8 mouse cellular contexts compared by ENCODE assay signal in genomic region chr10:118103020-118103666, GRCm38 (mm10). TPM values are rescaled to one million over a fixed set of nuclear protein-coding genes. Genes with fewer than 3 reads are reported as not detected.
DNase-seq lines count a peak whose midpoint lies in the region; ATAC-seq and TF ChIP-seq lines count a peak whose summit lies in the region.

No protein-coding gene starts in this region.

- H3K27me3 ChIP-seq in cerebellum, adult 2 months (ENCODE audit: control insufficient read depth, insufficient read depth, low read length) = no peaks in the 10 kb centered on the region
- H3K27me3 ChIP-seq in lung, embryonic 14.5 days (ENCODE audit: insufficient read depth, low read length) = no peaks in the 10 kb centered on the region
- no peaks in the 10 kb centered on the region for H3K27me3 ChIP-seq in thymus, adult 2 months (ENCODE audit: control insufficient read depth, insufficient read depth, low read length)

- no peaks in the 10 kb centered on the region for H3K36me3 ChIP-seq in ES-E14 (ENCODE audit: control insufficient read depth, insufficient read depth, low read length, poor library complexity, severe bottlenecking)
- no peaks in the 10 kb centered on the region for H3K36me3 ChIP-seq in lung, embryonic 14.5 days (ENCODE audit: insufficient read depth)
- no peaks in the 10 kb centered on the region for H3K36me3 ChIP-seq in thymus, adult 2 months (ENCODE audit: control insufficient read depth, insufficient read depth, low read length)

- H3K9me3 ChIP-seq in ES-E14 (ENCODE audit: control insufficient read depth, insufficient read depth, low read depth, low read length) = no peaks in the 10 kb centered on the region; the same call in 1 of the 2 replicates
- no peaks in the 10 kb centered on the region for H3K9me3 ChIP-seq in lung, embryonic 14.5 days (ENCODE audit: low read depth, low read length)

- no peak overlapping the region for H3K27ac ChIP-seq in ES-E14 (ENCODE audit: insufficient read depth, low read depth, low read length, poor library complexity, severe bottlenecking)
- no peak overlapping the region for H3K27ac ChIP-seq in cerebellum, adult 2 months (ENCODE audit: insufficient read depth, low read length)
- peak overlapping the region; percentile 14; the same call in 1 of the 2 replicates for H3K27ac ChIP-seq in lung, embryonic 14.5 days (ENCODE audit: low read depth)
- peak overlapping the region; percentile 67 for H3K27ac ChIP-seq in thymus, adult 2 months (ENCODE audit: control insufficient read depth, insufficient read depth, low read length)

- peak; percentile 71 for DNase-seq in ES-E14 (ENCODE audit: low read depth, low spot score)
- peak; percentile 65 for DNase-seq in cerebellum, adult 2 months
- peak; percentile 70 for DNase-seq in forelimb bud, embryonic 11.5 days (ENCODE audit: low read depth, low spot score)
- DNase-seq in heart, postnatal 4 days = peak; percentile 84
- DNase-seq in layer of hippocampus, adult 8-10 months (ENCODE audit: low spot score in 2 of 2) = peak; percentile 73 to 76
- DNase-seq in lung, embryonic 14.5 days = peak; percentile 91
- peak; percentile 90 for DNase-seq in thymus, adult 2 months

- 0 out of 2 replicates have a peak, but pooled peaks have one; percentile 14 for TF ChIP-seq POLR2A in cerebellum, adult 2 months (IDR thresholded peaks at IDR 0.05; ENCODE audit: borderline replicate concordance, insufficient read depth, low read length)
- peak; percentile 75 for TF ChIP-seq POLR2A in thymus, adult 2 months (IDR thresholded peaks at IDR 0.05; ENCODE audit: control insufficient read depth, extremely low read depth, insufficient read depth, low read length, poor library complexity)

- peak; percentile 97 for ATAC-seq in lung, embryonic 14.5 days (ENCODE audit: insufficient read depth)
- peak; percentile 88 for ATAC-seq in neutrophil, adult 5-6 weeks (ENCODE audit: extremely low read depth, insufficient number of reproducible peaks, low FRiP score, poor library complexity, severe bottlenecking)

- peak overlapping the region in 1 of 2 experiments; percentile 22; a peak in 1 of 4 replicates for H3K4me3 ChIP-seq in ES-E14 (ENCODE audit: insufficient read depth in 1 of 2, low read depth in 1 of 2, low read length in 2 of 2, poor library complexity in 1 of 2, severe bottlenecking in 1 of 2)
- peak overlapping the region; percentile 96 for H3K4me3 ChIP-seq in cerebellum, adult 2 months (replicated peaks; ENCODE audit: insufficient read depth, low read depth, low read length)
- H3K4me3 ChIP-seq in lung, embryonic 14.5 days (ENCODE audit: low read depth, low read length) = peak overlapping the region; percentile 40
- peak overlapping the region; percentile 17; the same call in 1 of the 2 replicates for H3K4me3 ChIP-seq in thymus, adult 2 months (ENCODE audit: control insufficient read depth, insufficient read depth, low read length)

- H3K9ac ChIP-seq in ES-E14 (ENCODE audit: insufficient read depth, low read depth, low read length, poor library complexity, severe bottlenecking) = no peak overlapping the region
- peak overlapping the region; percentile 24; the same call in 1 of the 2 replicates for H3K9ac ChIP-seq in lung, embryonic 14.5 days

- WGBS in cerebellum, adult 2 months = 0% methylated on average over 20 of the region's 20 CpGs
- 1% methylated on average over 20 of the region's 20 CpGs for WGBS in lung, embryonic 14.5 days
- 3% methylated on average over 20 of the region's 20 CpGs for WGBS in thymus, adult 2 months

- in situ Hi-C loops in ES-E14 (cut with MboI; ENCODE audit: low sequenced_read_pairs in 2 of 2, unreplicated experiment in 2 of 2) = no loop called here

- peak overlapping the region; percentile 65 for H3K4me2 ChIP-seq in lung, embryonic 14.5 days

- TF ChIP-seq CTCF in cerebellum, adult 2 months (IDR thresholded peaks at IDR 0.05; ENCODE audit: borderline replicate concordance, insufficient read depth, low read depth, low read length) = no peak
- peak; percentile 33 for TF ChIP-seq CTCF in lung, embryonic 14.5 days (IDR thresholded peaks at IDR 0.05; ENCODE audit: low read depth)
- TF ChIP-seq CTCF in thymus, adult 2 months (IDR thresholded peaks at IDR 0.05; ENCODE audit: borderline replicate concordance, control insufficient read depth, extremely low read depth, insufficient read depth, low read length, poor library complexity) = peak; percentile 45; the same call in 1 of the 2 replicates

- H3K4me1 ChIP-seq in ES-E14 (ENCODE audit: control insufficient read depth in 2 of 2, insufficient read depth in 2 of 2, low read length in 2 of 2, poor library complexity in 1 of 2) = no peaks in the 10 kb centered on the region; a peak in 1 of 4 replicates
- H3K4me1 ChIP-seq in cerebellum, adult 2 months (ENCODE audit: control insufficient read depth, insufficient read depth, low read length) = no peaks in the 10 kb centered on the region
- no peaks in the 10 kb centered on the region for H3K4me1 ChIP-seq in lung, embryonic 14.5 days (ENCODE audit: insufficient read depth)
- peaks cover 35% of the 10 kb centered on the region for H3K4me1 ChIP-seq in thymus, adult 2 months (replicated peaks; ENCODE audit: control insufficient read depth, insufficient read depth, low read length)

TF ChIP-seq in ES-E14, 5 proteins besides CTCF, POLR2A, EP300 and RAD21:
- no peak for TF ChIP-seq HCFC1 (IDR thresholded peaks at IDR 0.05; ENCODE audit: borderline replicate concordance, insufficient read depth, low read length)
- TF ChIP-seq MAFK (IDR thresholded peaks at IDR 0.05; ENCODE audit: insufficient read depth, low read depth, low read length) = no peak
- no peak for TF ChIP-seq ZC3H11A (IDR thresholded peaks at IDR 0.05; ENCODE audit: borderline replicate concordance, low read depth, low read length)
- TF ChIP-seq CHD2 (IDR thresholded peaks at IDR 0.05; ENCODE audit: low read depth, low read length) = no peak
- no peak for TF ChIP-seq ZNF384 (IDR thresholded peaks at IDR 0.05; ENCODE audit: low read depth, low read length)
TF ChIP-seq in ES-E14: peak in this region for 0.

RNA-seq across cellular contexts. Expression of gene Mdm1, which starts 38.5 kb away (rescaled TPM):
- total RNA-seq in ES-E14 (2012; rRNA removed) = 15.5 and 16.2 TPM in 2 replicates
- 15.5 and 16.2 TPM in 2 replicates for polyA plus RNA-seq in cerebellum, adult 2 months (2012; rRNA removed)
- total RNA-seq in heart, postnatal 4 days (2021) = 10 to 100 TPM in 1 of 2 experiments, 1 to 10 TPM in 1; 9.6 to 13.1 TPM
- 10 to 100 TPM in 3 of 4 experiments, 1 to 10 TPM in 1; 8.2 to 13.1 (median 10.8) TPM for total RNA-seq in layer of hippocampus, adult 8-10 months (2022)
- polyA plus RNA-seq in lung, embryonic 14.5 days (2014; fragmentation: Nextera tagmentation; extraction: Ambion mirVana) = 38.0 and 40.3 TPM in 2 replicates
- total RNA-seq in neutrophil, adult 5-6 weeks (2017) = 67.0 and 74.5 TPM in 2 replicates
- polyA plus RNA-seq in thymus, adult 2 months (2012; rRNA removed) = 23.3 and 34.8 TPM in 2 replicates

Comparison
In these comparisons a context has a peak if more than half of its experiments do, and no peak if none do; other contexts are left out.
1. H3K27ac ChIP-seq: peak in lung, embryonic 14.5 days (single experiment) and thymus, adult 2 months (single experiment); none in ES-E14 (single experiment) and cerebellum, adult 2 months (single experiment).
2. Peak in every context shown above with its lines, with median percentiles within 50 percentile points of each other: DNase-seq.